Mouse (Mus musculus): Measurements from ENCODE around the gene Setd1b. TPM values are rescaled to one million over a fixed set of nuclear protein-coding genes. Genes with fewer than 3 reads are reported as not detected.

Setd1b gene
- polyA plus RNA-seq (2014; fragmentation: Nextera tagmentation; extraction: Ambion mirVana) = 9.8 and 10.0 TPM in 2 replicates

GRCm38 (mm10) chr5:123142161-123143157 is at the start of gene Setd1b:
Gene Setd1b, plus strand, starts transcription at chr5:123142193.
- under 1% methylated on average over 50 of the region's 103 CpGs for WGBS
- ATAC-seq (ENCODE audit: low FRiP score) = peak; percentile 31
- H3K4me1 ChIP-seq (ENCODE audit: control insufficient read depth, insufficient read depth, low read length) = peaks cover 26% of the 10 kb centered on the region

GRCm38 (mm10) chr5:123093077-123093633 is 48.8 kb upstream of the Setd1b start:
- Histone ChIP-seq H3K9me3 (ENCODE audit: control insufficient read depth, low read length) (no peaks in the 10 kb centered on the region), H3K4me3 (ENCODE audit: low read depth, low read length) (no peak overlapping the region), H3K27ac (ENCODE audit: low read depth, low read length) (no peak overlapping the region), H3K9ac (ENCODE audit: low read length) (no peak overlapping the region), H3K4me1 (ENCODE audit: control insufficient read depth, insufficient read depth, low read length) (no peaks in the 10 kb centered on the region), H3K36me3 (ENCODE audit: control insufficient read depth, insufficient read depth, low read length) (no peaks in the 10 kb centered on the region), H3K27me3 (ENCODE audit: control insufficient read depth, insufficient read depth, low read length) (no peaks in the 10 kb centered on the region), H3K4me2 (no peak overlapping the region)
- 83% methylated on average over 14 of the region's 14 CpGs for WGBS
- DNase-seq (ENCODE audit: low spot score, missing footprints) = no peak
- no peak for ATAC-seq (ENCODE audit: low FRiP score)

More at GRCm38 (mm10) chr5:123142161-123143157, at the start of gene Setd1b:
- Histone ChIP-seq H3K9me3 (ENCODE audit: control insufficient read depth, low read length) (no peaks in the 10 kb centered on the region), H3K27me3 (ENCODE audit: control insufficient read depth, insufficient read depth, low read length) (no peaks in the 10 kb centered on the region), H3K4me3 (ENCODE audit: low read depth, low read length) (peak within 1 kb of the TSS; percentile 95), H3K9ac (ENCODE audit: low read length) (peak within 1 kb of the TSS; percentile 99), H3K36me3 (ENCODE audit: control insufficient read depth, insufficient read depth, low read length) (peaks cover 3% of the 10 kb centered on the region), H3K27ac (ENCODE audit: low read depth, low read length) (peak within 1 kb of the TSS; percentile 100), H3K4me2 (peak within 1 kb of the TSS; percentile 100)
- DNase-seq (ENCODE audit: low spot score, missing footprints) = peak; percentile 97

GRCm38 (mm10) chr5:123094238-123094991 is 47.6 kb upstream of the Setd1b start:
- Histone ChIP-seq H3K27me3 (ENCODE audit: control insufficient read depth, insufficient read depth, low read length) (no peaks in the 10 kb centered on the region), H3K36me3 (ENCODE audit: control insufficient read depth, insufficient read depth, low read length) (no peaks in the 10 kb centered on the region), H3K4me1 (ENCODE audit: control insufficient read depth, insufficient read depth, low read length) (no peaks in the 10 kb centered on the region), H3K9ac (ENCODE audit: low read length) (no peak overlapping the region), H3K4me2 (no peak overlapping the region), H3K27ac (ENCODE audit: low read depth, low read length) (no peak overlapping the region), H3K4me3 (ENCODE audit: low read depth, low read length) (no peak overlapping the region), H3K9me3 (ENCODE audit: control insufficient read depth, low read length) (no peaks in the 10 kb centered on the region)
- no peak for DNase-seq (ENCODE audit: low spot score, missing footprints)
- no peak for ATAC-seq (ENCODE audit: low FRiP score)
- 89% methylated on average over 25 of the region's 25 CpGs for WGBS

- Histone ChIP-seq H3K9me3 (ENCODE audit: control insufficient read depth, low read length) (no peaks in the 10 kb centered on the region), H3K4me3 (ENCODE audit: low read depth, low read length) (no peak overlapping the region), H3K27ac (ENCODE audit: low read depth, low read length) (no peak overlapping the region), H3K36me3 (ENCODE audit: control insufficient read depth, insufficient read depth, low read length) (no peaks in the 10 kb centered on the region), H3K27me3 (ENCODE audit: control insufficient read depth, insufficient read depth, low read length) (no peaks in the 10 kb centered on the region), H3K4me1 (ENCODE audit: control insufficient read depth, insufficient read depth, low read length) (no peaks in the 10 kb centered on the region), H3K4me2 (no peak overlapping the region), H3K9ac (ENCODE audit: low read length) (no peak overlapping the region)
- no peak for ATAC-seq (ENCODE audit: low FRiP score)
- no peak for DNase-seq (ENCODE audit: low spot score, missing footprints)
- 94% methylated on average over 8 of the region's 8 CpGs for WGBS
Measured at GRCm38 (mm10) chr5:123096299-123096698, 45.7 kb upstream of the Setd1b start.

DNA sequence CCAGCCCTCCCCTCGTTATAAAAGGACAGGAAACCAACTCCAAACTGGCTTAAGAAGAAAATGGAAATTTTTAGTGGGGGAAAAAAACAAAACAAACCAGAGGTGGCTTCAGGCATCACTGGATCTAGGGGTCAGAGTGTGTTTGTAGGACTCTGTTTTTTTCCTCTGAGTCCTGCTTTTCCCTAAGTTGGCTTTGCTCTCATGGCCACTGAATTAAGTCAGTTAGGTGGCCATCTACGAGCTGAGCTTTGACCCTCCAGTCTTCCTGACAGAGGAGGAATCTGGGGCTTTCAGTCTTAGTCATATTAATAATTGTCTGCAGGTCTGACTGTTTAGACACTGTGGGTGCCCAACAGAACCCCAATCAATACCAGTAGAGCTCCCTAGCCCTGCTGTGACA is 43.5 kb upstream of the Setd1b start:
- H3K4me1 ChIP-seq (ENCODE audit: control insufficient read depth, insufficient read depth, low read length) = no peaks in the 10 kb centered on the region
- WGBS = 84% methylated on average over 2 of the region's 2 CpGs
- no peak overlapping the region for H3K4me3 ChIP-seq (ENCODE audit: low read depth, low read length)
- DNase-seq (ENCODE audit: low spot score, missing footprints) (no peak), ATAC-seq (ENCODE audit: low FRiP score) (no peak)
- H3K36me3 ChIP-seq (ENCODE audit: control insufficient read depth, insufficient read depth, low read length) = no peaks in the 10 kb centered on the region
- no peaks in the 10 kb centered on the region for H3K27me3 ChIP-seq (ENCODE audit: control insufficient read depth, insufficient read depth, low read length)
- H3K27ac ChIP-seq (ENCODE audit: low read depth, low read length) = no peak overlapping the region
- H3K4me2 ChIP-seq = no peak overlapping the region
- H3K9ac ChIP-seq (ENCODE audit: low read length) = no peak overlapping the region
- H3K9me3 ChIP-seq (ENCODE audit: control insufficient read depth, low read length) = no peaks in the 10 kb centered on the region

DNA sequence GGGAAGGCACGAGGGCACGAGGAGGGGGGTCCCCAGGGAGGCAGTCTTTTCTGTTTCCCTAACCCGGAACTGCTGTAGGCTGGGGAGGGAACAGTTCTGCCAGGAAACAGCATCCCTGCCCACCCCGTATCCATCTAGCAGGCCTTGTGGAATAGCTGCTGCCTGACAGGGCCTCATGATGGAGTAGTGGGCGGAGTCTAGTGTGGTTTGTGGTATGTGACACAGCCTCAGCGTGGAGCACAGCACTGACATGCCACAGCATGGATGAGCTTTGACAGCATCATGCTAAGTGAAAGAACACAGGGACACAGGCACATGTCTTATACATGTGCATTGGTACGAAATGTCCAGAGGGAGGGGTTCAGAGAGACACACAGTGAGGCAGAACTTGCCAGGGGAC is 39.6 kb upstream of the Setd1b start:
- WGBS = 84% methylated on average over 7 of the region's 7 CpGs
- DNase-seq (ENCODE audit: low spot score, missing footprints) = no peak
- H3K27ac ChIP-seq (ENCODE audit: low read depth, low read length) = no peak overlapping the region

GRCm38 (mm10) chr5:123103556-123103955 is 38.4 kb upstream of the Setd1b start:
- H3K36me3 ChIP-seq (ENCODE audit: control insufficient read depth, insufficient read depth, low read length) = no peaks in the 10 kb centered on the region
- H3K4me3 ChIP-seq (ENCODE audit: low read depth, low read length) = no peak overlapping the region
- no peak overlapping the region for H3K4me2 ChIP-seq
- no peaks in the 10 kb centered on the region for H3K9me3 ChIP-seq (ENCODE audit: control insufficient read depth, low read length)
- no peaks in the 10 kb centered on the region for H3K4me1 ChIP-seq (ENCODE audit: control insufficient read depth, insufficient read depth, low read length)
- H3K27ac ChIP-seq (ENCODE audit: low read depth, low read length) = no peak overlapping the region
- 83% methylated on average over 8 of the region's 8 CpGs for WGBS
- H3K27me3 ChIP-seq (ENCODE audit: control insufficient read depth, insufficient read depth, low read length) = no peaks in the 10 kb centered on the region
- DNase-seq (ENCODE audit: low spot score, missing footprints) (no peak), ATAC-seq (ENCODE audit: low FRiP score) (no peak)
- H3K9ac ChIP-seq (ENCODE audit: low read length) = no peak overlapping the region

More for the DNA sequence above, 39.6 kb upstream of the Setd1b start:
- no peaks in the 10 kb centered on the region for H3K27me3 ChIP-seq (ENCODE audit: control insufficient read depth, insufficient read depth, low read length)
- no peak for ATAC-seq (ENCODE audit: low FRiP score)
- H3K9ac ChIP-seq (ENCODE audit: low read length) = no peak overlapping the region
- H3K36me3 ChIP-seq (ENCODE audit: control insufficient read depth, insufficient read depth, low read length) = no peaks in the 10 kb centered on the region
- no peak overlapping the region for H3K4me2 ChIP-seq
- no peaks in the 10 kb centered on the region for H3K4me1 ChIP-seq (ENCODE audit: control insufficient read depth, insufficient read depth, low read length)
- no peaks in the 10 kb centered on the region for H3K9me3 ChIP-seq (ENCODE audit: control insufficient read depth, low read length)
- H3K4me3 ChIP-seq (ENCODE audit: low read depth, low read length) = no peak overlapping the region

DNA sequence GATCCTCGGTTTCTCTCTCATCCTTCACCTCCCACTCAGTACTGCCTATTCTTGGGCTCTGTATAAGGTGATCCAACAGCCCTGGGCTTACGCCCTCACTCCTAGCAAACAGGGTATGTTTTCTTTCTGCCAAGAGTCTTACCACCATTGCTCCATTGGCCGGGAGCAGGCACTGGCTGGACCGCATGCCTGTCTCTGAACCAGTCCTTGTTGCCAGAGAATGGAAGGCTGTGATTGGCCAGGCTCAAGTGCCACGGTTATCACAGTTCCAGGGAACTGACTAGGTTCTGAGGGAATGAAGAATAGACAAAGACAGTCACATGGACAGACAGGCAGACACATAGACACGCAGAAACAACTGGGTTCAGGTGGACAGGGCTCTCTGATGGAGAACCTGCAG is 37.2 kb upstream of the Setd1b start:
- H3K4me2 ChIP-seq = no peak overlapping the region
- no peaks in the 10 kb centered on the region for H3K36me3 ChIP-seq (ENCODE audit: control insufficient read depth, insufficient read depth, low read length)
- ATAC-seq (ENCODE audit: low FRiP score) (no peak), DNase-seq (ENCODE audit: low spot score, missing footprints) (no peak)
- no peak overlapping the region for H3K4me3 ChIP-seq (ENCODE audit: low read depth, low read length)
- no peak overlapping the region for H3K27ac ChIP-seq (ENCODE audit: low read depth, low read length)
- H3K9ac ChIP-seq (ENCODE audit: low read length) = no peak overlapping the region
- H3K4me1 ChIP-seq (ENCODE audit: control insufficient read depth, insufficient read depth, low read length) = peaks cover 6% of the 10 kb centered on the region; the same call in 1 of the 2 replicates
- WGBS = 82% methylated on average over 6 of the region's 6 CpGs
- H3K27me3 ChIP-seq (ENCODE audit: control insufficient read depth, insufficient read depth, low read length) = no peaks in the 10 kb centered on the region
- no peaks in the 10 kb centered on the region for H3K9me3 ChIP-seq (ENCODE audit: control insufficient read depth, low read length)
